Comparison of ENCODE assay signal across 8 mouse cellular contexts in the genomic region with DNA sequence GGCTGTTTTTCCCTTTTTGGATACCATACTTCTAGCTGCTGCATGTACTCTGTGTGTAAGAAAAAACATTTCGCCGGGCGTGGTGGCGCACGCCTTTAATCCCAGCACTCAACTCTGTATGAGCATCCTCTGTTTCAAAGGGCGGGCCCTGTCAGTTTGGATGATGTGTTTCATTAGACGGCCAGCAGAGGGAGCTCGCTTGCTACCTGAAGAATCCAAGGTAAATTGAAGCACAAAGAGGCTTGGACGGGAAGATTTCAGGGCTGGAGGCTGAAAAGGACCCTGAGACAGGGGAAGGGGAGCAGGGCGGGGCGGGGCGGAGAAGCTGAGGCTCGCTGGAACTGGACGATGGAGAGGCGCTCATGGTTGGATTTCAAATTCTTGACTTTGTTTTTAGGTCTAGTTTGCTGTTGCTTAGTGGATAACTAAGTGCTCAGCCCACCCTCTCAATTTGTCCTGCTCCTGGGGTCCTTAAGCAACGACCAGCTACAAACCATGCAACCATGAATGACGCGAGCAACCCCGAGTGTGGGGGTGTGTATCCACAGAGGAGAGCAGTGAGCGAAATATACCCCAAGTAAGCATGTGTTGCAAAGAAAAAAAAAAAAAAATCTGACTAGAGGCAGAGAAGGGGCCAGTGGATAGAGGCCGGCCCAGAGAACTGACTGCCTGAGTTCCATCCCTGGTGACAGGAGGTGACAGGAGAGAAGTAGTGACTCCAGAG. TPM values are rescaled to one million over a fixed set of nuclear protein-coding genes. Genes with fewer than 3 reads are reported as not detected.
DNase-seq lines count a peak whose midpoint lies in the region; ATAC-seq lines count a peak whose summit lies in the region.

No protein-coding gene starts in this region.

- DNase-seq in ES-CJ7 (ENCODE audit: low read depth, low spot score): peak; percentile 93
- DNase-seq in c-Kit-positive CD71-positive TER-119-positive erythroid progenitor cells, embryonic 14.5 days (ENCODE audit: low spot score): peak; percentile 70
- peak; percentile 76 to 84 for DNase-seq in heart, postnatal 14 days
- DNase-seq in kidney, postnatal 4 days: peak; percentile 87 to 88
- DNase-seq in lung, adult 18-20 months: peak; percentile 71 to 76
- DNase-seq in testis, postnatal 10 days (ENCODE audit: low spot score): peak; percentile 88

- peak; percentile 62 for ATAC-seq in forebrain, embryonic 12.5 days (ENCODE audit: low FRiP score)
- ATAC-seq in neutrophil, adult 5-6 weeks (ENCODE audit: extremely low read depth, insufficient number of reproducible peaks, low FRiP score, poor library complexity, severe bottlenecking): peak; percentile 69; the same call in 1 of the 2 replicates

- H3K27ac ChIP-seq in forebrain, embryonic 12.5 days: peak overlapping the region; percentile 50; the same call in 1 of the 2 replicates

- no peak overlapping the region for H3K9ac ChIP-seq in forebrain, embryonic 12.5 days

- peaks cover 16% of the 10 kb centered on the region for H3K4me1 ChIP-seq in forebrain, embryonic 12.5 days

- H3K27me3 ChIP-seq in forebrain, embryonic 12.5 days: no peaks in the 10 kb centered on the region

- peak overlapping the region; percentile 46 for H3K4me2 ChIP-seq in forebrain, embryonic 12.5 days

- intact Hi-C loops in heart, postnatal 14 days (cut with DNase I): loop anchor here (1.0 to 5.0 kb wide), 2 partner anchors 201 to 596 kb away; no protein-coding TSS in a partner anchor

- 10% methylated on average over 21 of the region's 21 CpGs for WGBS in forebrain, embryonic 12.5 days

- H3K4me3 ChIP-seq in forebrain, embryonic 12.5 days (replicated peaks): no peak overlapping the region

- no peaks in the 10 kb centered on the region for H3K36me3 ChIP-seq in forebrain, embryonic 12.5 days (replicated peaks)

- no peaks in the 10 kb centered on the region for H3K9me3 ChIP-seq in forebrain, embryonic 12.5 days

RNA-seq across cellular contexts. Expression of a gene that starts 31.6 kb away (rescaled TPM):
- polyA plus RNA-seq in forebrain, embryonic 12.5 days (2016; fragmentation: Nextera tagmentation; extraction: Ambion mirVana): 955 and 986 TPM in 2 replicates
- total RNA-seq in heart, postnatal 14 days (2021): 1,000 to 10,000 TPM; 2,748 to 2,964 TPM
- total RNA-seq in neutrophil, adult 5-6 weeks (2017): 1,381 and 1,390 TPM in 2 replicates
